Mouse (Mus musculus): ENCODE measurements at regions not wholly inside any gene's neighbourhood (a gene's known extent, or its start where the extent isn't known, plus 50 kb on each side); places are given as distances from the start of the nearest gene placed in this dataset.

DNA sequence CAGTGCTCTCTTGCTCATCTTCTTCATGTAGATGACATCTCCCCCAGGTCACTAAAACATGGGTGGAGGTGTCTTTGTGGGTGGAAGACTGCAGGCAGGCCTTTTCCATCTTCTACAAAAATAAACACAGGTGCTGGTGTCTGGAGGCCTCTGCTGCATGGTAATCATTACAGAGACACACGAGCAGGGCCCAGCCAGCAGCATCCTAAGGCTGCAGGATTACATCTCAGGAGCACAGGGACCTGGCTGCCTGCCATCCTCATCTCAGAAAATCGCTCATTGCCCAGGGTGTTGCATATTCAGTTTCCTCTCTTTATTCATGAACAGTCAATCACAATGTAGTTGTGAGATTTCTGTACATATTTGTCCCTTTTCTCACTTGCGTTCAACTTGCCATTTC, 56.5 kb upstream of the Cobl start:
- Histone ChIP-seq H3K36me3 (no peaks in the 10 kb centered on the region), H3K4me3 (no peak overlapping the region), H3K4me1 (no peaks in the 10 kb centered on the region), H3K9me3 (replicated peaks) (no peaks in the 10 kb centered on the region), H3K27ac (replicated peaks) (no peak overlapping the region), H3K27me3 (ENCODE audit: low read depth, poor library complexity, severe bottlenecking) (no peaks in the 10 kb centered on the region)
- WGBS = 78% methylated on average over 3 of the region's 3 CpGs
- no peak for DNase-seq (ENCODE audit: low spot score)

DNA sequence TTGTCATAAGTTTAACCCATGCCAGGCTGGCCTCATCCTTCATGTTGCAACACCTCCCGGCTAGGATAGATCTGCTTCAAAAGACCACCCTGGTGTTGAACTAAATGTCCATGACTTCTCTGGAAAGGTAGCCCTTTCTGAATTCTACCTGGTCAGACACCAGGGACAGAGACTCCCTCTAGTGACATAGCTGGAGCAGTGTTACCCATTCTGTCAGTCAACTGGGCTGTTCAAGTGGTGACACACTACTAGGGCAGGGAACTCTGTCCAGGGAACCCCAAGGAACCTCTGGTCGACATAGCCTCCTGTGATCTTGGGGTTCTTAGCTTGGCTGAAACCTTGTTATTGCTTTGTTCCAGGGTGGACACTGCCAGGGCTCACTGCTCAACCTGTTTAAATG, 51.6 kb upstream of the Cobl start:
- Histone ChIP-seq H3K9me3 (replicated peaks) (no peaks in the 10 kb centered on the region), H3K27me3 (ENCODE audit: low read depth, poor library complexity, severe bottlenecking) (no peaks in the 10 kb centered on the region)
- 94% methylated on average over 2 of the region's 2 CpGs for WGBS

More for the DNA sequence above, 51.6 kb upstream of the Cobl start:
- no peak for DNase-seq (ENCODE audit: low spot score)
- H3K27ac ChIP-seq (replicated peaks) = no peak overlapping the region
- no peak overlapping the region for H3K4me3 ChIP-seq
- H3K36me3 ChIP-seq = no peaks in the 10 kb centered on the region
- no peaks in the 10 kb centered on the region for H3K4me1 ChIP-seq

All from midbrain, embryonic 10.5 days (tissue).